Mouse (Mus musculus) NIH3T3 (cell line): ENCODE results near the gene Ppp2r3a.

Experiments
- DNase-seq: peaks from one replicate; pipeline ENCODE4 v3.0.0-alpha.2; 2012; ENCODE audit warnings: low read depth

Ppp2r3a gene

GRCm38 (mm10) chr9:101152872-101153271 lies 98.7 kb downstream of the Ppp2r3a start:
- peak; percentile 25 for DNase-seq

- no peak for DNase-seq
Observed at GRCm38 (mm10) chr9:101143635-101144034, 108.0 kb downstream of the Ppp2r3a start.

- DNase-seq, result no peak
Observed at GRCm38 (mm10) chr9:101114182-101114884, 137.3 kb downstream of the Ppp2r3a start.

GRCm38 (mm10) chr9:101113317-101113716 lies 138.3 kb downstream of the Ppp2r3a start:
- peak; percentile 61 for DNase-seq

GRCm38 (mm10) chr9:101110013-101110412 lies 141.6 kb downstream of the Ppp2r3a start:
- DNase-seq, result peak; percentile 70

- DNase-seq, result no peak
Observed at GRCm38 (mm10) chr9:101107386-101107785, 144.2 kb downstream of the Ppp2r3a start.

GRCm38 (mm10) chr9:101105735-101106134 lies 145.9 kb downstream of the Ppp2r3a start:
- DNase-seq, result no peak

- DNase-seq, result no peak
Observed at GRCm38 (mm10) chr9:101104931-101105330, 146.7 kb downstream of the Ppp2r3a start.

GRCm38 (mm10) chr9:101102288-101102687 lies 149.3 kb downstream of the Ppp2r3a start:
- no peak for DNase-seq

GRCm38 (mm10) chr9:101101547-101101946 lies 150.0 kb downstream of the Ppp2r3a start:
- no peak for DNase-seq

GRCm38 (mm10) chr9:101100163-101100562 lies 151.4 kb downstream of the Ppp2r3a start:
- DNase-seq, result no peak

GRCm38 (mm10) chr9:101099445-101099844 lies 152.2 kb downstream of the Ppp2r3a start:
- no peak for DNase-seq

- DNase-seq, result no peak
Observed at GRCm38 (mm10) chr9:101097542-101097941, 154.1 kb downstream of the Ppp2r3a start.

- no peak for DNase-seq
Observed at GRCm38 (mm10) chr9:101096461-101096860, 155.1 kb downstream of the Ppp2r3a start.

- no peak for DNase-seq
Observed at GRCm38 (mm10) chr9:101095425-101095824, 156.2 kb downstream of the Ppp2r3a start.

- DNase-seq, result no peak
Observed at GRCm38 (mm10) chr9:101083728-101084127, 167.9 kb downstream of the Ppp2r3a start.

GRCm38 (mm10) chr9:101080046-101080685 lies 171.4 kb downstream of the Ppp2r3a start:
- no peak for DNase-seq

- DNase-seq, result no peak
Observed at GRCm38 (mm10) chr9:101078579-101078978, 173.0 kb downstream of the Ppp2r3a start.

GRCm38 (mm10) chr9:101077486-101077885 lies 174.1 kb downstream of the Ppp2r3a start:
- DNase-seq, result no peak

GRCm38 (mm10) chr9:101076095-101076875 lies 175.3 kb downstream of the Ppp2r3a start:
- DNase-seq, result peak; percentile 67

GRCm38 (mm10) chr9:101075694-101076093 lies 175.9 kb downstream of the Ppp2r3a start:
- DNase-seq, result no peak

GRCm38 (mm10) chr9:101075091-101075581 lies 176.5 kb downstream of the Ppp2r3a start:
- DNase-seq, result peak; percentile 24
